Mouse (Mus musculus) hindbrain, embryonic 16.5 days (tissue): ENCODE data around the gene Abcc12. TPM values are rescaled to one million over a fixed set of nuclear protein-coding genes. Genes with fewer than 3 reads are reported as not detected.

Experiments used
- ATAC-seq: fragments of 200-750 bp; cut with Nextera tagmentation; 2 replicates; pipeline ENCODE4 v1.8.0; 2017; ENCODE audit warnings: moderate TSS enrichment, moderate library complexity
- H3K27ac ChIP-seq: fragments of 300-500 bp; sonication (generic); 2 replicates; pipeline ENCODE4 v1.5.1; 2014; ENCODE audit warnings: low read depth, mild to moderate bottlenecking, control low read depth, low read length, moderate library complexity
- H3K27me3 ChIP-seq: fragments of 300-500 bp; sonication (generic); replicated peaks from 2 replicates; pipeline ENCODE4 v1.6.1; 2014; ENCODE audit warnings: low read length; ENCODE audit not compliant: control insufficient read depth, insufficient read depth
- H3K36me3 ChIP-seq: fragments of 300-500 bp; sonication (generic); 2 replicates; pipeline ENCODE4 v1.6.1; 2014; ENCODE audit warnings: mild to moderate bottlenecking, low read length, moderate library complexity, mixed read lengths; ENCODE audit not compliant: control insufficient read depth, insufficient read depth
- H3K4me1 ChIP-seq: fragments of 300-500 bp; sonication (generic); 2 replicates; pipeline ENCODE4 v1.6.1; 2014; ENCODE audit warnings: low read depth, low read length; ENCODE audit not compliant: control insufficient read depth, insufficient read depth
- H3K4me2 ChIP-seq: fragments of 300-500 bp; sonication (generic); 2 replicates; pipeline ENCODE4 v1.6.1; 2014; ENCODE audit warnings: mild to moderate bottlenecking, low read length, control low read depth, moderate library complexity
- H3K4me3 ChIP-seq: fragments of 300-500 bp; sonication (generic); 2 replicates; pipeline ENCODE4 v1.5.1; 2014; ENCODE audit warnings: mild to moderate bottlenecking, low read length, control low read depth, moderate library complexity
- H3K9ac ChIP-seq: fragments of 300-500 bp; sonication (generic); 2 replicates; pipeline ENCODE4 v1.6.1; 2014; ENCODE audit warnings: low read depth, mild to moderate bottlenecking, control low read depth, low read length, moderate library complexity
- H3K9me3 ChIP-seq: fragments of 300-500 bp; sonication (generic); 2 replicates; pipeline ENCODE4 v1.6.1; 2014; ENCODE audit warnings: mild to moderate bottlenecking, low read length, moderate library complexity; ENCODE audit not compliant: control insufficient read depth
- WGBS: fragments of 180-500 bp; shearing (Covaris S2); extraction: QIAGEN DNeasy Blood & Tissue Kit; methylation state at CpG from one replicate; pipeline ENCODE4 v1.1.7; 2014; 5-methylcytosine and 5-hydroxymethylcytosine counted together
- microRNA-seq: library from miRNA; unstranded; fragments of <30 nt; microRNA quantifications from one replicate; pipeline ENCODE4, GENCODE M21; 2017
- polyA plus RNA-seq: library from polyadenylated mRNA; unstranded; fragments of >200 nt; fragmentation: Nextera tagmentation; extraction: Ambion mirVana; gene quantifications from 2 replicates; pipeline ENCODE4 v1.2.1, GENCODE M21; 2015

Gene Abcc12
- polyA plus RNA-seq, 1 experiment from 2014 or later = 0.26 TPM

DNA sequence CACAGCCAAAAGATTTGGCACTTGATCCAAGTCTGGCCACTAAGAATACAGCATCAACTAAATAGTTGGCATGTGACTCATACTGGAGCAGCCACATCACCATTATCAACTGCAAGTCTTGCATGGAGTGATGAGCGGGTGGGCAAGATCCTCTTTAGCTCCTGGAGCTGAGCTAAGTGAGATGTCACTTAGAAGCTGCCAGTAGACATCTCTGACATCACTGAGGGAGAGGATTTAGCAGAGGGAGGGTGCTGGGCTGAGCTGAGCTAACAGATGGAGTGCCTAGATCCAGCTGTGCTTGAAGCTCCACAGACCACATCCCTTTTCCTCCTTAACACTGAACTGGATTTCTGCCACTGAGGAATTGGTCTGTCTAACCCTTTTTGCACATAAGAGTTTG, 143.1 kb downstream of the Abcc12 start:
- Histone ChIP-seq H3K9me3 (no peaks in the 10 kb centered on the region), H3K27me3 (no peaks in the 10 kb centered on the region), H3K4me3 (no peak overlapping the region), H3K9ac (no peak overlapping the region), H3K4me1 (peaks cover 23% of the 10 kb centered on the region), H3K27ac (peak overlapping the region; percentile 87), H3K4me2 (no peak overlapping the region), H3K36me3 (no peaks in the 10 kb centered on the region)
- WGBS = 70% methylated on average over 1 of the region's 1 CpGs
- no peak for ATAC-seq

Small RNAs within 50 kb of the gene (microRNA-seq; reads per million reads assigned to microRNA genes)
- gene Gm44348 = not detected

Other genes with a start within 250 kb of the Abcc12 start
- 91.5 and 93.5 TPM in 2 replicates for gene Lonp2, start 43.4 kb upstream of the Abcc12 start, polyA plus RNA-seq
- 3.4 and 5.6 TPM in 2 replicates for gene Gm10638, start 165.0 kb upstream of the Abcc12 start, polyA plus RNA-seq
- gene Siah1a, start 165.2 kb upstream of the Abcc12 start, polyA plus RNA-seq = 52.4 and 59.8 TPM in 2 replicates